Mouse (Mus musculus) forebrain, postnatal 0 days (tissue): ENCODE data around the gene Acaa1a. TPM values are rescaled to one million over a fixed set of nuclear protein-coding genes. Genes with fewer than 3 reads are reported as not detected.

Experiments used
- ATAC-seq: fragments of 200-750 bp; cut with Nextera tagmentation; 2 replicates; pipeline ENCODE4 v1.8.0; 2017; ENCODE audit warnings: mild to moderate bottlenecking, moderate library complexity
- DNase-seq: peaks from one replicate; pipeline ENCODE4 v3.0.0-alpha.2; 2015
- H3K27ac ChIP-seq: fragments of 300-500 bp; sonication (generic); 2 replicates; pipeline ENCODE4 v1.5.1; 2014; ENCODE audit warnings: low read depth, mild to moderate bottlenecking, antibody characterized with exemption, low read length, moderate library complexity, mixed read lengths
- H3K27me3 ChIP-seq: fragments of 300-500 bp; sonication (generic); 2 replicates; pipeline ENCODE4 v1.6.1; 2014; ENCODE audit warnings: mild to moderate bottlenecking, low read length, mixed read lengths; ENCODE audit not compliant: insufficient read depth
- H3K36me3 ChIP-seq: fragments of 300-500 bp; sonication (generic); 2 replicates; pipeline ENCODE4 v1.6.1; 2014; ENCODE audit warnings: mild to moderate bottlenecking, moderate library complexity; ENCODE audit not compliant: insufficient read depth
- H3K4me1 ChIP-seq: fragments of 300-500 bp; sonication (generic); 2 replicates; pipeline ENCODE4 v1.6.1; 2014; ENCODE audit warnings: antibody characterized with exemption; ENCODE audit not compliant: insufficient read depth
- H3K4me2 ChIP-seq: fragments of 300-500 bp; sonication (generic); 2 replicates; pipeline ENCODE4 v1.6.1; 2014; ENCODE audit warnings: low read depth, mild to moderate bottlenecking, moderate library complexity
- H3K4me3 ChIP-seq: fragments of 300-500 bp; sonication (generic); 2 replicates; pipeline ENCODE4 v1.5.1; 2014; ENCODE audit warnings: low read depth, low read length, mixed read lengths
- H3K9ac ChIP-seq: fragments of 300-500 bp; sonication (generic); 2 replicates; pipeline ENCODE4 v1.6.1; 2014; ENCODE audit warnings: mild to moderate bottlenecking
- H3K9me3 ChIP-seq: fragments of 300-500 bp; sonication (generic); 2 replicates; pipeline ENCODE4 v1.6.1; 2016; ENCODE audit warnings: low read length
- CTCF ChIP-seq: sonication (generic); IDR thresholded peaks from 2 replicates; pipeline ENCODE4 v1.5.1; 2016; ENCODE audit warnings: antibody characterized with exemption, control low read depth, low read depth
- WGBS: fragments of 180-500 bp; shearing (Covaris S2); extraction: QIAGEN DNeasy Blood & Tissue Kit; methylation state at CpG from one replicate; pipeline ENCODE4 v1.1.7; 2014; 5-methylcytosine and 5-hydroxymethylcytosine counted together
- polyA plus RNA-seq: library from polyadenylated mRNA; unstranded; fragments of >200 nt; fragmentation: Nextera tagmentation; extraction: Ambion mirVana; gene quantifications from 2 replicates; pipeline ENCODE4 v1.2.1, GENCODE M21; 2015
- total RNA-seq: library from RNA; depleted of rRNA; stranded (reverse); fragments of >200 nt; gene quantifications from 2 replicates; pipeline ENCODE4 v1.2.3, GENCODE M21; 2014; rRNA removed

Acaa1a gene
- total RNA-seq (121 and 130 TPM in 2 replicates), polyA plus RNA-seq (81.8 and 86.6 TPM in 2 replicates)

DNA sequence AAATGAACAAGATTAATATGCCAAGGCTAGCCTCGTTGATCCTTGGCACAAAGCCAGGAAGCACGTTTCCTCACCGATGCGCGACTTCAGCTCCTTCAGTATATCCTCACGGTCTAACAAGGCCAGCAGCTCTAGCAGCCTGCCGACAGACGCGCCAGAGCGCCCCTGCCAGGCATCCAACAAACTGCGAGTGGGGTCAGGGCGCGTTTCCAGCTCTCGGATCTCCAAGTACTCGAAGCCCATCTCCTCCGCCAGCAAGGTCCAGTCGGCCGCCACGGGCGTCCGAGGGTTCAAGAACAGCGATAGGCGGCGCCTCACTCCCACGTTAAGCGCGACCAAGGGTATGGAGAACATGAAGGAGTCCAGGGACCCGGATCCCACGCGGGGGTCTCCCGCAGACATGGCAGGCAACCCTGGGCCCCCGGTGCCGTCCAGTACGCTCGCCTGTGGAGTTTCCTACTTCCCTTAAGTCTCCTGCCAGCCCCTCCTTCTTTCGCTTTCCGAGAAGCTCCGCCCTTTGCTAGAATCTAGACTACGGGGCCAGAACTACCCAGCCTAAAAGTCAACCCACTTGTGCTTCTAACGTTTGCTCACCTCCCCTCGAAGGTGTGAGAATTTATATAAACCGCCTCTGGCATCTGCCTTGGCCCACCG, at the start of gene Acaa1a:
Gene Acaa1a (plus strand): TSS at position 119 of the 654 bp plus-strand sequence.
- WGBS, result under 1% methylated on average over 43 of the region's 43 CpGs
- ATAC-seq (no peak), DNase-seq (peak; percentile 54)
- no peaks in the 10 kb centered on the region for H3K9me3 ChIP-seq
- peak within 1 kb of the TSS; percentile 85 for H3K27ac ChIP-seq
- H3K4me2 ChIP-seq, result peak within 1 kb of the TSS; percentile 78
- peak within 1 kb of the TSS; percentile 83 for H3K9ac ChIP-seq
- H3K4me1 ChIP-seq, result peaks cover 15% of the 10 kb centered on the region
- no peaks in the 10 kb centered on the region for H3K27me3 ChIP-seq
- peak; percentile 47 for TF ChIP-seq CTCF
- H3K4me3 ChIP-seq, result peak within 1 kb of the TSS; percentile 64
- H3K36me3 ChIP-seq, result peaks cover 11% of the 10 kb centered on the region

DNA sequence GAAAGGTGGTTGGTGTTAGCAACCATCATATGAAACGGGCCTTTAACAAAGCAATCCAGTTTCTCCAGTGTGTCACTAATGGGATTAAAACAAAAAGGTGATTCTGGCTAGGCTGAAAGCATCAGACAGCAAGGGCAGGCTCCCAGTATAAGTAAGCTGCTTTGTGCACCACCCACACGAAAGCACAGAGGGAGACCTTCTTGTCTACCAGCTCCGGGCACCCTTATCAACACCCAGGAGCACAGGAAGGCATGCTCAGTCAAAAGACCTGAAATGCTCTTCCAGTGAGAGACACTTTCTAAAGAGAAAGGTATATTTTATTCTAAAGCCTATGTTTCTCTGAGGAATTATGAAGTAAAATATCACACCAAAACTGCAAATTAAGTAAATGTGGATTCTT, 48.7 kb upstream of the Acaa1a start:
- no peaks in the 10 kb centered on the region for H3K9me3 ChIP-seq
- no peaks in the 10 kb centered on the region for H3K4me1 ChIP-seq
- no peak for TF ChIP-seq CTCF
- DNase-seq, result no peak
- H3K27me3 ChIP-seq, result no peaks in the 10 kb centered on the region
- ATAC-seq, result no peak
- no peak overlapping the region for H3K4me3 ChIP-seq
- H3K36me3 ChIP-seq, result peaks cover 5% of the 10 kb centered on the region
- H3K4me2 ChIP-seq, result no peak overlapping the region
- H3K27ac ChIP-seq, result no peak overlapping the region
- WGBS, result 73% methylated on average over 3 of the region's 3 CpGs
- H3K9ac ChIP-seq, result no peak overlapping the region

DNA sequence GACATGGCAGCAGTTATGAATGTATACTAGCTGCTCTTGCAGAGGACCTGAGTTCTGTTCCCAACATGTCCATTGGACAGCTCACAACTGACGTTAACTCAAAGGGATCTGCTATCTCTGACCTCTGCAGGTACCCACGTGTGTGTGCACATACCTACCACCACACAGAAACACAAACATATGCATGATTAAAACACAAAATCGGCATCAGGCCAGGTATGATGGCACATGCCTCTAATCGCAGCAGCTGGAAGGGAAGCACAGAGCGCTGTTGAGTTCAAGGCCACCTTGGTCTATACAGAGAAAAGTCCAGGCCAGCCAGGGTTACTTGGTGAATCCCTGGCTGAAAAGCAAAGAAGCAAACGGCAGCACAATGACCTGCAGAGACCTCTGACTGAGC, 41.8 kb upstream of the Acaa1a start:
- Histone ChIP-seq H3K27ac (no peak overlapping the region), H3K4me1 (no peaks in the 10 kb centered on the region), H3K4me3 (no peak overlapping the region), H3K4me2 (no peak overlapping the region), H3K9me3 (no peaks in the 10 kb centered on the region), H3K9ac (no peak overlapping the region), H3K27me3 (no peaks in the 10 kb centered on the region), H3K36me3 (peaks cover 9% of the 10 kb centered on the region)
- 88% methylated on average over 6 of the region's 6 CpGs for WGBS
- TF ChIP-seq CTCF, result no peak
- no peak for ATAC-seq
- no peak for DNase-seq

DNA sequence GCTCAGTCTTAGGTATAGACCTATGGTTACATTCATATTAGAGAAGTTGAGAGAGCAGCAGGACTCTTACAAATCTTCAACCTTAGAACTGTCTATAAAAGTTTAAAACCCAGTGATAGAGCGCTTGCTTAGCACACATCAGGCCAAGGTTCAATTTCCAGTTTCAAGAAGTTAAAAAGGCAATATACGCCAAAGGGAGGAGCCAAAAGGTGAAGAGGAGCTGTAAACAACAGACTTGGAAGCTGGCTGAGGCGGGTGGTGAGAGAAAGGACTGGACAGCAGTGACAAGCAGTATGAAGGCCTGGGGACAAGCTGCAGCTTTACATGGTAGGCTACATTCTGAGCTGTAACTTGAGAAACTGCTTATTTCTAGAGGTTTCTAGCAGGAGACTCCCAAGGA, 40.9 kb upstream of the Acaa1a start:
- Histone ChIP-seq H3K4me2 (no peak overlapping the region), H3K36me3 (peaks cover 11% of the 10 kb centered on the region), H3K4me3 (no peak overlapping the region), H3K4me1 (no peaks in the 10 kb centered on the region), H3K9me3 (no peaks in the 10 kb centered on the region), H3K27me3 (no peaks in the 10 kb centered on the region), H3K9ac (no peak overlapping the region), H3K27ac (no peak overlapping the region)
- whole genome bisulfite sequencing, result 96% methylated on average over 3 of the region's 3 CpGs
- DNase-seq (no peak), ATAC-seq (no peak)
- no peak for TF ChIP-seq CTCF

DNA sequence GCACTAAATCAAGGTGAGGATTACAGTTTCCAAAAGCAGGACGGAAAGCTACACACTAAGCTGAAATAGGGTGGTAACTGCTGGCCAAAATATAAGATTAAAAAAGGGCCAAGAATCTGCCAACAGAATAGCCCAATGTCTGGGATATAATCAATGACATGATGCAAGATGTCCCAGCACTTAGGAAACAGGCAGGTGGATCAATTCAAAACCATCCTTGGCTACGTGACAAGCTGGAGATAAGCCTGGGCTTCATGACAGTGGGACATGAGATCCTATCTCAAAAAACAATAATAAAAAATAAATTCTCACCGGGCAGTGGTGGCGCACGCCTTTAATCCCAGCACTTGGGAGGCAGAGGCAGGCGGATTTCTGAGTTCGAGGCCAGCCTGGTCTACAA, 33.6 kb upstream of the Acaa1a start:
- no peak overlapping the region for H3K4me3 ChIP-seq
- DNase-seq (no peak), ATAC-seq (no peak)
- H3K27ac ChIP-seq, result no peak overlapping the region
- peaks cover 14% of the 10 kb centered on the region for H3K36me3 ChIP-seq
- H3K27me3 ChIP-seq, result no peaks in the 10 kb centered on the region
- no peaks in the 10 kb centered on the region for H3K4me1 ChIP-seq
- no peak overlapping the region for H3K4me2 ChIP-seq
- WGBS, result 93% methylated on average over 7 of the region's 7 CpGs
- H3K9me3 ChIP-seq, result no peaks in the 10 kb centered on the region
- no peak overlapping the region for H3K9ac ChIP-seq
- TF ChIP-seq CTCF, result no peak

DNA sequence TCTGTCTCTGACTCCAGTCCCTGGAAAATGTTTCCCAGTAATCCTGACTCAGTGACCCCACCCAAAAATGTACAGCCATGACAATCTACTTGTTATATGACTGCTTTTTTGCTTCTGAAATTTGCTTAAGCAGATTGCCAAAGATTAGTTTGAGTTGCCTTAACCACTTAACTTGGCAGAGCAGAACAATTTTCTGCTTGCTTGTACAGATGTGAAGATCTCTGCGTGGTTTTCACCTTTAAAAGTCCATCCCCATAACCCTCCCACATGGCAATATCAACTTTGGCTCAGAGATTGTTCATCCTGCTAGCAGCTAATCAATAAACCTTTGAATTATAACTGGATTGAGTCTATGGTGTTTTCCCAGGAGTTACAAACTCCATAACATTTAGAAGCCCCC, 30.4 kb upstream of the Acaa1a start:
- Histone ChIP-seq H3K27me3 (no peaks in the 10 kb centered on the region), H3K36me3 (no peaks in the 10 kb centered on the region), H3K9me3 (no peaks in the 10 kb centered on the region), H3K9ac (no peak overlapping the region), H3K4me3 (no peak overlapping the region), H3K27ac (no peak overlapping the region), H3K4me2 (no peak overlapping the region), H3K4me1 (no peaks in the 10 kb centered on the region)
- ATAC-seq (no peak), DNase-seq (no peak)
- WGBS, result 98% methylated on average over 1 of the region's 1 CpGs
- no peak for TF ChIP-seq CTCF

DNA sequence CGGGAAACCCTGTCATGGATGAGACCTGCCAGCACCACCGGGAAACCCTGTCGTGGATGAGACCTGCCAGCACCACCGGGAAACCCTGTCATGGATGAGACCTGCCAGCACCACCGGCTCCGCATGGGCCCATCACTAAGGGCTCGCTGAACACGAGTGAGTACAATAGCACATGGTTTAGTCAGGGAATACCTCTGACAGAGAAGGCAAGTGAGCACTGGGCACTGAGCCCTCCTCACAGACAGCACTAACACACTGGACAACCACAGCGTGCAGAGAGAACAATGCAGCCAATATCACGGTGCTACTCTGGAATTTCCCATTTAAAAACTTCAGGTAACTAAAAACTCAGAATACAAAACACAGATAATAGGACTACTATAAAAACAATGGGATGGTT, 26.4 kb upstream of the Acaa1a start:
- no peaks in the 10 kb centered on the region for H3K36me3 ChIP-seq
- ATAC-seq (no peak), DNase-seq (no peak)
- no peaks in the 10 kb centered on the region for H3K27me3 ChIP-seq
- H3K27ac ChIP-seq, result no peak overlapping the region
- no peak for TF ChIP-seq CTCF
- 80% methylated on average over 10 of the region's 10 CpGs for WGBS
- H3K4me1 ChIP-seq, result no peaks in the 10 kb centered on the region
- H3K9me3 ChIP-seq, result no peaks in the 10 kb centered on the region
- no peak overlapping the region for H3K9ac ChIP-seq
- no peak overlapping the region for H3K4me3 ChIP-seq
- no peak overlapping the region for H3K4me2 ChIP-seq
